ENCODE assay signal across 8 mouse cellular contexts in the genomic region with DNA sequence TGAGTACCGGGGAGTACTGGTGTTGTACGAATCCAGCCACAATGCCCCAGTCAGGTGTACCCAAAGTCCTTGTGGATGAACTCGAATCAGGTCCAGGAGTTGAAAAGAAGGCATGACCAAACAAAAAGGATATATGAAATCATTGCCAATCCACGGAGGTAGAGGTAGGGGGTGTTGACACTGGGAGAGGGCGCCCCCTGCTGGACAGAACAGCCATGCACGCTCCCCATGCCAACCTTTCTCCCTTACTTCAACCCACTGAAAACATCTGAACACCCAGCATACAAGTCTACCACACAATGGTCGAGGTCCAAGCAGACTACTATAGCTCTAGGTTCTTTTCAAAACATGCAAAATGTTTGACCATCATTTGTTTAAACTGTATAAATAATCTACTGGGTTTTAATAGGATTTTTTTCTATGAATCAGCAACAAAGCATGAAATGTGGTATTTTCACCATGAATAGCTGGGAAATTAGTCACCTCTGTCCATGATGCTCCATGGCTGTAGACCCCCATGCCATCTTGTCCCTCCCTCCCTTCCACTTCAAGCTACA. TPM values are rescaled to one million over a fixed set of nuclear protein-coding genes. Genes with fewer than 3 reads are reported as not detected.
DNase-seq lines count a peak whose midpoint lies in the region; ATAC-seq lines count a peak whose summit lies in the region.

No protein-coding gene starts in this region.

- DNase-seq in lung, adult 18-20 months, result peak; percentile 17 to 29
- no peak for DNase-seq in lung, postnatal 25 days (ENCODE audit: low spot score)
- peak; percentile 56 for DNase-seq in NIH3T3 (ENCODE audit: low read depth)
- peak; percentile 80 to 84 for DNase-seq in cerebellum, postnatal 10 days
- peak; percentile 50 to 73 for DNase-seq in left cerebral cortex, adult 18-20 months (ENCODE audit: low spot score in 2 of 2)
- peak; percentile 55 for DNase-seq in naive thymus-derived CD4-positive, alpha-beta T cell, adult 2 months (ENCODE audit: low read depth)
- peak; percentile 87 for DNase-seq in thymus, postnatal 4 days

- ATAC-seq in granulocyte monocyte progenitor cell, adult 5-6 weeks (replicated peaks; ENCODE audit: poor library complexity, severe bottlenecking), result 0 out of 2 replicates have a peak, but pooled peaks have one; percentile 50

RNA-seq across cellular contexts. Expression of a gene that starts 43.2 kb away (rescaled TPM):
- 29.5 and 33.0 TPM in 2 replicates for total RNA-seq in granulocyte monocyte progenitor cell, adult 5-6 weeks (2014; fragmentation: Nextera tagmentation)
- 38.5 and 39.6 TPM in 2 replicates for total RNA-seq in granulocyte monocyte progenitor cell, adult 5-6 weeks (2017)
- total RNA-seq in left cerebral cortex, adult 18-20 months (2021), result 10 to 100 TPM; 37.9 to 38.0 TPM
